Mouse (Mus musculus): Measurements from ENCODE around the gene Myod1.

Myod1 gene

DNA sequence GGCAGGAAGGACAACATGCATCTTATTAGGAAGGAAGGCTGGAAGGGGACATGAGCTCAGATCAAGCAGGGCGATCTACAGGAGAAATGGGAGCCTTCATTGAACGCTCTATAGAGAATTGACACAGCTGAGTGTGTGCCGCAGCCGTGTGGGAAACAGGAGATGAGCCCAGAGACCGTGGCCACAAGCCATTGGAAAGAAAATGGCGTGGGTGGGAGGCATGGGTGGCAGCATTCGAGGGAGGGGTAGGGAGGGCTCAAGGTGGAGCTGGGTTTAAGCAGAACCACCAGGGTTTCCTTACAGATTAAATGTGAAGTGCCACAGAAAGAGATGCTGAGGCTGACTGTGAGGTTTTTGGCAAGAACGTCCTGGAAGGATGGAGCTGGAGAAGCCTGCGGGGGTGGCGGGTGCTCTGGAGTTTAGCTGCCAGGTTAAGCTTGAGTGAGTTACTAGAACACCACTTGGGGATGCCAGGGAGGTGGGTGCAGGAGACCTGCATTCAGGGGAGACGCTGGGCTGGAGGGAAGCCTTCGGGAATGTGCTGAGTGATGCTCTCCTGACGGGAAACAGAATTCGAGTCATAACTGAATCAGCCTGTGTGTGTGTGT lies 39.6 kb downstream of the Myod1 start:
- DNase-seq (ENCODE audit: low spot score in 2 of 2), result no peak

GRCm38 (mm10) chr7:46417467-46417866 lies 41.2 kb downstream of the Myod1 start:
- DNase-seq (ENCODE audit: low spot score in 2 of 2), result no peak

- DNase-seq (ENCODE audit: low spot score in 2 of 2), result no peak
Measured at GRCm38 (mm10) chr7:46418102-46418622, 41.9 kb downstream of the Myod1 start.

DNA sequence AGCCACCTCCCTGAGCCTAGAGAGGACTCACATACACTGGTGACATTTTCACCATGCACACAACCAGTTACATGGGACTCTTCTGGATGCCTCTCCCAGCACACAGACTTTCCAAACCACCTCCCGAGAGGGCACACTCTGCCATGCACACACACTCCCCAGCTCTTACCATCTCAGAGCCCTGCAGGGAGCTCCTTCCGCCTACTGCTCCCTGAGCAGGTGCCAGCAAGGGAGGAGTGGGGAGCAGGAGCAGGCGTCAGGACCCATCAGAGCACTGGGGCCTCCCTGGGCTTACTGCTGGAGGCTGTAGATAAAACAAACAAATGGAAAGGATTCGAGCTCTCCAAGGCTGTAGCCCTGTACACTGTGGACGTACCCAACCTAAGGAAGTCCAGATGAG lies 45.3 kb downstream of the Myod1 start:
- DNase-seq (ENCODE audit: low spot score in 2 of 2), result no peak

DNA sequence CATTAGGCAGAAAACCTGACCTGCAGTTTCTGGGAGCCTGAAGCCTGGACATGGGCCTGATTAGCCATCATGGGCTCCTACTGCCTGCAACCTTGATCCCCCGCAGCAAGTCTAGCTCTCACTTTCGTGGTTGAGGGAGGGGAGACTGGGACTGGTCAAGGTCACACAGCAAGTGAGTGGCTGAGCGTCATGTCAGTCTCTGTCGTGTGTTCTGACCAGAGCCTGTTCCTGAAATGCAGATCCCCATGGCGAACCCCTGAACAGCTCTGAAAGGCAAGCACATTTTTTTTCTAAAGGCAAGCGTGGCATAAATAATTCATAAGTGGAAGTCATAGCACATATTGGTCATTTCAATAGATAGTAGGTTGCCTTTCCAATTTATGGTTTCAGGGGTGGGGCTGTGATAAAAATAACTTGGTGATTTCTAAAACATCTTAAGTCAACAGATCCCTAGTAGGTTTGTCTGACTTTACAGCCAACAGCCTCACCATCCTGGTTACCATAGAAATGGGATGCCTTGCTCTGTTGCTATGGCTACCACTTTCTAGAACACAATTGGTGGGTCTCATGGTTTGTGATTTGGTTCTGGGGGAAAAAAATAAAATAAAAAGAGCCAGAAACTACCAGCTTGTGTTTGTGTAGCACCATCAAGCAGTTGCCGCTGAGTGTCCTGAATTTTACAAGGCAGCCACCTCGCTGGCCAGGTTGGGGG lies 45.9 kb downstream of the Myod1 start:
- DNase-seq (ENCODE audit: low spot score in 2 of 2), result peak in 1 of 2 experiments; percentile 50

GRCm38 (mm10) chr7:46422764-46423412 lies 46.6 kb downstream of the Myod1 start:
- peak; percentile 64 to 75 for DNase-seq (ENCODE audit: low spot score in 2 of 2)

GRCm38 (mm10) chr7:46423951-46424350 lies 47.7 kb downstream of the Myod1 start:
- DNase-seq (ENCODE audit: low spot score in 2 of 2), result no peak

DNA sequence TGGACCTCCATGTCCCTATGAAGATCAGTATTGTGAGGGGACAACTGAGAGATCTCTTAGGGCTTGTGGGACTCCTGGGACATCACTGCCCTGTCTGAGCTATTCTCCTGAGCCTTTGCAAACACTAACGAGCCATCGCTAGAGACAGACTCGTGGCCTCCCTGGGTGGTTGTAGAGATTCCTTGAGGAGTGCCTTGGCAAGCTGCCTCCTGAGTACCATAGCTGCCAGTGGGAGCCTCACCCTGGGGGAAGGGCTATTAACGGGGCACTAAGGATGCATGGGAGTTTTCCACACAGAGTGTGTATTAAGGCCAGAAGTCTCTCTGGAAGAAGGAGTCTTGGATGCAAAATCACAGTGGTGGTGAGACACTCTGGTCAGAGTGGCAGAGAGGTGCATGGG lies 48.7 kb downstream of the Myod1 start:
- DNase-seq (ENCODE audit: low spot score in 2 of 2), result no peak
